Mouse (Mus musculus): ENCODE results near the gene Acsm2. TPM values are rescaled to one million over a fixed set of nuclear protein-coding genes. Genes with fewer than 3 reads are reported as not detected.
A peak's percentile ranks its signal among the peaks of the same experiment; 100 is the strongest.

Acsm2 gene
- total and polyA plus RNA-seq, 3 experiments = not detected

DNA sequence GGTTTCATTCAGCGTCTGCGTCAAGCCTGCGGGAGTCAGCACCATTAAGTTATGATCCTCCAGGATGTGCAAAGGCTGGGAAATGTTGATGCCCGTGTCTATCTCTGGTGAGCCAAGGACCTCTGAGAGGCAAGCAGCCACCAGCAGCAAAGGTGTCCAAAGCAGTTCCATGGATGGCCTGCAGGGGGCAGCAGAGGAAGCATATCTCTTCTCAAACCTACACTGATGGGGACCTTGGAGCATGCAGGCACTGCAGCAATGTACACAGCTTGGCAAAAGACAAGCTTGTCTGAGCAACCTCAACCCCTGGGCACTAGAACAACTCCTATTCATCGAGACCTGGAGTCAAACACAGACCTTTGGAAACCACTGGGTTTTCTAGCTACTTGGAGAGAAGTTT is 34.5 kb upstream of the Acsm2 start:
- Histone ChIP-seq H3K27ac (no peak overlapping the region), H3K9ac (ENCODE audit: low read depth, low read length) (no peak overlapping the region), H3K79me2 (replicated peaks; ENCODE audit: control insufficient read depth, insufficient read depth, low read length) (no peaks in the 10 kb centered on the region), H3K36me3 (ENCODE audit: control insufficient read depth, insufficient read depth, low read length) (no peaks in the 10 kb centered on the region), H3K4me1 (ENCODE audit: control insufficient read depth, insufficient read depth, low read length) (no peaks in the 10 kb centered on the region), H3K27me3 (ENCODE audit: control insufficient read depth, insufficient read depth, low read length) (no peaks in the 10 kb centered on the region), H3K4me3 (no peak overlapping the region)
- intact Hi-C loops (cut with DNase I) = loop anchor here (10.0 kb wide), 3 partner anchors 155 to 755 kb away; no protein-coding TSS in a partner anchor
- WGBS = 40% methylated on average over 5 of the region's 5 CpGs
- DNase-seq = peak; percentile 40 to 69
- TF ChIP-seq CTCF (IDR thresholded peaks at IDR 0.05) (peak; percentile 88), EP300 (IDR thresholded peaks at IDR 0.05; ENCODE audit: insufficient read depth, low read depth, low read length) (no peak)

DNA sequence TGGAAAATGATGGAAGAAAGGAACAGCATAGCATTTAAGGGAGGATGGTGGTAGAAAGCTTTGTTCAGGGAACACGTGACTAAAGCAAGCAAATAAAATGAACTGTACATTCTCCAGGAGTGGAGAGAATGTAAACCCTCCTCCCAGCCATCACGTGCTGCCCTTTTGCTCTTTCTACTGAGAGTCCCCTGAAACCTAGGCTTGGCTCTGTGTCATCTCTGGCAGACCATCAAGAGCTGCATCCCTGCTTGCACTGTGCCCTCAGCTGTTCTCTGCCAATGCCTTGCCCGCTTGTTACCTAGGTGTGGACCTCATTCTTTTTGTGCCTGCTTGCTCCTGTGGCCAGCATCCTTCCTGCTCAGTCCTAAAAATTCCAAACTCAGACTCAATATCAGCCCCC is 32.3 kb upstream of the Acsm2 start:
- DNase-seq = no peak
- Histone ChIP-seq H3K36me3 (ENCODE audit: control insufficient read depth, insufficient read depth, low read length) (no peaks in the 10 kb centered on the region), H3K27ac (no peak overlapping the region), H3K27me3 (ENCODE audit: control insufficient read depth, insufficient read depth, low read length) (no peaks in the 10 kb centered on the region), H3K9ac (ENCODE audit: low read depth, low read length) (no peak overlapping the region), H3K79me2 (replicated peaks; ENCODE audit: control insufficient read depth, insufficient read depth, low read length) (no peaks in the 10 kb centered on the region), H3K4me1 (ENCODE audit: control insufficient read depth, insufficient read depth, low read length) (no peaks in the 10 kb centered on the region), H3K4me3 (no peak overlapping the region)
- intact Hi-C loops (cut with DNase I) = no loop called here
- TF ChIP-seq POLR2A (IDR thresholded peaks at IDR 0.05; ENCODE audit: insufficient read depth, low read depth, low read length) (no peak), CTCF (IDR thresholded peaks at IDR 0.05) (no peak), EP300 (IDR thresholded peaks at IDR 0.05; ENCODE audit: insufficient read depth, low read depth, low read length) (no peak)
- 72% methylated on average over 3 of the region's 3 CpGs for WGBS

DNA sequence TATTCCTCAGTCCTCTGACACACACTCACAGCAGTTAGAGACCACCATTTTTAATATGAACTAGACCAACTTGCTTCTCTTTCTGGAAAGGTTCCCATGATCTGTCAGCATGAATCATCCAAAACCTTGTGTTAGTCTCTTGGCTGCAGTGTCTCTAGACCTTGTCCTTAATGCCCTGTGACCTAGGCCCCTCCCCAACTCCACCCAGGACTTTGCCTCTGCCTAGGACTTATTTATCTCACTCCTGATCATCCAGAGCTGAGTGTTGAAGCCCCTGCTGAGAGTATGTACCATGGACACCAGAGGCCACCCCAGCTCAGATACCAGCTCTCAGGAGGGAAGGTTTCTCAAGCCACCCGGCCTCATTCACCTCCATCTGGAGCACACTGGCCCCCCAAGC is 31.8 kb upstream of the Acsm2 start:
- TF ChIP-seq CTCF (IDR thresholded peaks at IDR 0.05) = no peak
- TF ChIP-seq EP300 (IDR thresholded peaks at IDR 0.05; ENCODE audit: insufficient read depth, low read depth, low read length) = no peak
- TF ChIP-seq POLR2A (IDR thresholded peaks at IDR 0.05; ENCODE audit: insufficient read depth, low read depth, low read length) = no peak
- Histone ChIP-seq H3K36me3 (ENCODE audit: control insufficient read depth, insufficient read depth, low read length) (no peaks in the 10 kb centered on the region), H3K79me2 (replicated peaks; ENCODE audit: control insufficient read depth, insufficient read depth, low read length) (no peaks in the 10 kb centered on the region), H3K4me3 (no peak overlapping the region), H3K27ac (no peak overlapping the region), H3K27me3 (ENCODE audit: control insufficient read depth, insufficient read depth, low read length) (no peaks in the 10 kb centered on the region), H3K4me1 (ENCODE audit: control insufficient read depth, insufficient read depth, low read length) (no peaks in the 10 kb centered on the region), H3K9ac (ENCODE audit: low read depth, low read length) (no peak overlapping the region)
- intact Hi-C loops (cut with DNase I) = no loop called here
- WGBS = 57% methylated on average over 1 of the region's 1 CpGs
- no peak for DNase-seq

DNA sequence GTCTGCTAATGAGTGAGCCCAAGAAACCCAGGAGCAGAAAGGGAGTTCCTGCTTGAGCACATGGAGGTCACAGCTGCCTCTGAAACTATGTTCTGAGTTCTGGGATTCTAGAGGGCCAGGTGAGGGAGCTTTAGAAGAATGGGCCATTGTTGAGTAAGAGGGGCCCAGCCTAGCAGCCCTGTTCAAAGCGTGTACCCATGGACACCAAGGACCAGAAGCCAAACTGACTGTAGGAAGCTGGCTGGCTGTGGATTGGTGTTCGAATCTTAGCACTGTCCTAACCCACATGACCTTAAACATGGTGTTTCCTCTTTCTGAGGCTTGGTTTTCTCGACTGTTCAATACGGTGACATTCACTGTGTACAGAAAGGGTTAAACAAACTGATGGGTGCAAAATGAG is 30.8 kb upstream of the Acsm2 start, which contains the start of gene Pdilt:
Gene Pdilt, minus strand, starts transcription at position 101 of the 400 bp plus-strand sequence.
- DNase-seq = no peak
- Histone ChIP-seq H3K36me3 (ENCODE audit: control insufficient read depth, insufficient read depth, low read length) (no peaks in the 10 kb centered on the region), H3K27ac (no peak within 1 kb of the TSS), H3K27me3 (ENCODE audit: control insufficient read depth, insufficient read depth, low read length) (no peaks in the 10 kb centered on the region), H3K4me3 (no peak within 1 kb of the TSS), H3K79me2 (replicated peaks; ENCODE audit: control insufficient read depth, insufficient read depth, low read length) (no peaks in the 10 kb centered on the region), H3K9ac (ENCODE audit: low read depth, low read length) (no peak within 1 kb of the TSS), H3K4me1 (ENCODE audit: control insufficient read depth, insufficient read depth, low read length) (no peaks in the 10 kb centered on the region)
- no peak for TF ChIP-seq POLR2A (IDR thresholded peaks at IDR 0.05; ENCODE audit: insufficient read depth, low read depth, low read length)
- TF ChIP-seq CTCF (IDR thresholded peaks at IDR 0.05) = no peak
- TF ChIP-seq EP300 (IDR thresholded peaks at IDR 0.05; ENCODE audit: insufficient read depth, low read depth, low read length) = no peak
- intact Hi-C loops (cut with DNase I) = no loop called here
- WGBS = 62% methylated on average over 4 of the region's 4 CpGs

DNA sequence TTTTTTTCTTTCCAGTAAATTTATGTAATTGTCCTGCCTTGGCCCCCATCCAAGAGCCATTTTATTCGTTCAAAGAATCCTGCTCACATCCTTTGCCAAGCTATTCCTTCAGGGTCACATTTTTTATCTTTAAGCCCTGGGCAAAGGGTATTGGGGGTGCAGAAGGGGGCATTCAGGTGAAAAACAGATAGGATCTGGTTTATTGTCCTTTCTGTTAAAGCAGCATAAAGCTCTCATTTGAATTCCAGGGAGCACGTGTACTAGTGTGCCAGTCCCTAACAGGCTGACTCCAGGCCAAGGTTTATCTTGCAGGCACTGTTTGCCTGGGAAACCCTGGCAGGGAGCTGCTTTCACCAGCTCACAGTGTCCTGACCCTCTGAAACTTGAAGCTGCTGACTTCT is 28.3 kb upstream of the Acsm2 start:
- Histone ChIP-seq H3K4me3 (no peak overlapping the region), H3K36me3 (ENCODE audit: control insufficient read depth, insufficient read depth, low read length) (no peaks in the 10 kb centered on the region), H3K9ac (ENCODE audit: low read depth, low read length) (no peak overlapping the region), H3K27me3 (ENCODE audit: control insufficient read depth, insufficient read depth, low read length) (no peaks in the 10 kb centered on the region), H3K79me2 (replicated peaks; ENCODE audit: control insufficient read depth, insufficient read depth, low read length) (no peaks in the 10 kb centered on the region), H3K4me1 (ENCODE audit: control insufficient read depth, insufficient read depth, low read length) (no peaks in the 10 kb centered on the region), H3K27ac (peak overlapping the region; percentile 51)
- TF ChIP-seq EP300 (IDR thresholded peaks at IDR 0.05; ENCODE audit: insufficient read depth, low read depth, low read length) (0 out of 2 replicates have a peak, but pooled peaks have one; percentile 29), CTCF (IDR thresholded peaks at IDR 0.05) (no peak), POLR2A (IDR thresholded peaks at IDR 0.05; ENCODE audit: insufficient read depth, low read depth, low read length) (no peak)
- DNase-seq = peak; percentile 49 to 70
- intact Hi-C loops (cut with DNase I) = no loop called here
- WGBS = 9% methylated on average over 2 of the region's 2 CpGs

DNA sequence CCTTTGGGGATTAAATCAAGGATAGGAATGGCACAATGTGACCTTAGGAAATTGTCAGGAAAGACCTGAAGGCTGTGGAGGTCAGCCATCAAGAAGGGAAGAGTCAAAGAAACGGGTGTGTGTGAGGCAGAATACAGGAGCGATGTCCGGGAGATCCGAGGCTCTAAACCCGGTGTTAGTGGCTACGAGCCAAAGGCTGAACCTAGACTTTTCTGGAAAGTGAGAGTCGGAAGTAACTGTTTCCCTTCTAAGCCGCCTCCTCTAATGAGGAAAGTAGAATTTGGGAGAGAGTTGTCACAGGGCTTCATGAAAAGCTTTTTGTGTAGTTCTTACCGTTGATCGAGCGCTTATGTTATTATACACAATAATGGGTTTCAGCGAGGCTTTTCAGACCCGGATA is 27.7 kb upstream of the Acsm2 start:
- Histone ChIP-seq H3K4me1 (ENCODE audit: control insufficient read depth, insufficient read depth, low read length) (no peaks in the 10 kb centered on the region), H3K9ac (ENCODE audit: low read depth, low read length) (no peak overlapping the region), H3K27me3 (ENCODE audit: control insufficient read depth, insufficient read depth, low read length) (no peaks in the 10 kb centered on the region), H3K27ac (peak overlapping the region; percentile 51), H3K36me3 (ENCODE audit: control insufficient read depth, insufficient read depth, low read length) (no peaks in the 10 kb centered on the region), H3K4me3 (peak overlapping the region; percentile 20; the same call in 1 of the 2 replicates), H3K79me2 (replicated peaks; ENCODE audit: control insufficient read depth, insufficient read depth, low read length) (no peaks in the 10 kb centered on the region)
- intact Hi-C loops (cut with DNase I) = no loop called here
- no peak for DNase-seq
- WGBS = 60% methylated on average over 13 of the region's 13 CpGs
- TF ChIP-seq EP300 (IDR thresholded peaks at IDR 0.05; ENCODE audit: insufficient read depth, low read depth, low read length) (no peak), POLR2A (IDR thresholded peaks at IDR 0.05; ENCODE audit: insufficient read depth, low read depth, low read length) (no peak), CTCF (IDR thresholded peaks at IDR 0.05) (no peak)

All from heart, adult 2 months (tissue).